25 mouse cellular contexts compared by ENCODE assay signal in genomic region chr2:64133597-64133996, GRCm38 (mm10). TPM values are rescaled to one million over a fixed set of nuclear protein-coding genes. Genes with fewer than 3 reads are reported as not detected.
DNase-seq lines count a peak whose midpoint lies in the region; ATAC-seq and TF ChIP-seq lines count a peak whose summit lies in the region.
"Had no signal": no experiment of that assay in that cellular context is flagged by ENCODE, and none has a peak within 500 bp of the region (broad histone marks: within the 10 kb centered on the region; RNA-seq: fewer than 3 reads in every experiment).

No protein-coding gene starts in this region.

- no peaks in the 10 kb centered on the region for H3K36me3 ChIP-seq in kidney, postnatal 0 days (ENCODE audit: insufficient read depth, low read length)
- no peaks in the 10 kb centered on the region for H3K36me3 ChIP-seq in intestine, embryonic 16.5 days (ENCODE audit: control insufficient read depth, insufficient read depth, low read length)
- H3K36me3 ChIP-seq: embryonic facial prominence, embryonic 12.5 days; embryonic facial prominence, embryonic 15.5 days; hindbrain, embryonic 12.5 days had no signal

- intact Hi-C loops in left cerebral cortex, postnatal 10 days (cut with DNase I) = no loop called here

- 39% methylated on average over 4 of the region's 4 CpGs for WGBS in kidney, postnatal 0 days
- 41% methylated on average over 4 of the region's 4 CpGs for WGBS in intestine, embryonic 16.5 days

- DNase-seq in kidney, adult 9 months = peak; percentile 66
- DNase-seq in kidney, adult 11 months = no peak
- DNase-seq in kidney, postnatal 0 days (ENCODE audit: low spot score) = peak; percentile 12
- no peak for DNase-seq in kidney, adult 18-20 months
- no peak for DNase-seq in left cerebral cortex, postnatal 10 days (ENCODE audit: extremely low spot score in 1 of 2, low spot score in 2 of 2)
- DNase-seq: adrenal gland, adult 2 months; adrenal gland, postnatal 14 days; cerebellum, adult 11 months; cerebellum, adult 2 months; cerebellum, adult 9-11 months; cerebellum, postnatal 25 days; forebrain, postnatal 0 days; gastrocnemius, adult 2 months; gastrocnemius, postnatal 14 days; heart, adult 11 months had no signal

- peak; percentile 54; the same call in 1 of the 2 replicates for ATAC-seq in kidney, postnatal 0 days (replicated peaks; ENCODE audit: low FRiP score, low read depth)
- peak; percentile 77 for ATAC-seq in intestine, embryonic 16.5 days
- ATAC-seq: CD4-positive, CD25-positive, alpha-beta regulatory T cell, adult 4 months; forebrain, embryonic 14.5 days; forebrain, postnatal 0 days had no signal

- H3K4me2 ChIP-seq in kidney, postnatal 0 days (ENCODE audit: low read length) = no peak overlapping the region
- no peak overlapping the region for H3K4me2 ChIP-seq in intestine, embryonic 16.5 days (ENCODE audit: low read depth, low read length)
- H3K4me2 ChIP-seq: embryonic facial prominence, embryonic 12.5 days; embryonic facial prominence, embryonic 15.5 days; heart, embryonic 11.5 days; hindbrain, embryonic 12.5 days had no signal

- no peak overlapping the region for H3K4me3 ChIP-seq in kidney, postnatal 0 days (replicated peaks; ENCODE audit: low read depth, low read length)
- no peak overlapping the region for H3K4me3 ChIP-seq in intestine, embryonic 16.5 days (ENCODE audit: low read length)
- H3K4me3 ChIP-seq: embryonic facial prominence, embryonic 12.5 days; embryonic facial prominence, embryonic 15.5 days; gastrocnemius, adult 2 months; hindbrain, embryonic 12.5 days had no signal

- no peaks in the 10 kb centered on the region for H3K4me1 ChIP-seq in kidney, postnatal 0 days (replicated peaks; ENCODE audit: insufficient read depth, low read length)
- H3K4me1 ChIP-seq in intestine, embryonic 16.5 days (ENCODE audit: control insufficient read depth, insufficient read depth, low read length) = no peaks in the 10 kb centered on the region
- H3K4me1 ChIP-seq: embryonic facial prominence, embryonic 12.5 days; embryonic facial prominence, embryonic 15.5 days; hindbrain, embryonic 12.5 days had no signal

- no peak overlapping the region for H3K9ac ChIP-seq in kidney, postnatal 0 days (ENCODE audit: low read depth, low read length)
- H3K9ac ChIP-seq in intestine, embryonic 16.5 days (ENCODE audit: low read depth, low read length) = no peak overlapping the region
- H3K9ac ChIP-seq: embryonic facial prominence, embryonic 12.5 days; embryonic facial prominence, embryonic 15.5 days; forebrain, postnatal 0 days; hindbrain, embryonic 12.5 days had no signal

- TF ChIP-seq CTCF in kidney, postnatal 0 days (IDR thresholded peaks at IDR 0.05; ENCODE audit: low read depth) = no peak

- H3K27ac ChIP-seq in kidney, postnatal 0 days = no peak overlapping the region
- no peak overlapping the region for H3K27ac ChIP-seq in intestine, embryonic 16.5 days (ENCODE audit: low read length)
- H3K27ac ChIP-seq: embryonic facial prominence, embryonic 12.5 days; embryonic facial prominence, embryonic 15.5 days; gastrocnemius, adult 2 months; hindbrain, embryonic 12.5 days had no signal

- H3K27me3 ChIP-seq in kidney, postnatal 0 days (ENCODE audit: insufficient read depth, low read length) = no peaks in the 10 kb centered on the region
- H3K27me3 ChIP-seq in intestine, embryonic 16.5 days (replicated peaks; ENCODE audit: control insufficient read depth, insufficient read depth, low read length) = no peaks in the 10 kb centered on the region
- H3K27me3 ChIP-seq: embryonic facial prominence, embryonic 12.5 days; embryonic facial prominence, embryonic 15.5 days; hindbrain, embryonic 12.5 days had no signal

- no peaks in the 10 kb centered on the region for H3K9me3 ChIP-seq in kidney, postnatal 0 days (replicated peaks; ENCODE audit: low read length)
- H3K9me3 ChIP-seq in intestine, embryonic 16.5 days (ENCODE audit: control insufficient read depth, low read length) = no peaks in the 10 kb centered on the region
- H3K9me3 ChIP-seq: embryonic facial prominence, embryonic 12.5 days; embryonic facial prominence, embryonic 15.5 days; hindbrain, embryonic 12.5 days had no signal

RNA-seq across cellular contexts. Expression of gene Fign, which starts 35.8 kb away (rescaled TPM):
- 6.1 and 6.7 TPM in 2 replicates for polyA plus RNA-seq in kidney, postnatal 0 days (2015; fragmentation: Nextera tagmentation; extraction: Ambion mirVana)
- 1.6 and 2.5 TPM in 2 replicates for polyA plus RNA-seq in intestine, embryonic 16.5 days (2015; fragmentation: Nextera tagmentation; extraction: Ambion mirVana)
- total RNA-seq in left cerebral cortex, postnatal 10 days (2021) = 1 to 10 TPM; 5.4 to 6.0 TPM
- total RNA-seq: common myeloid progenitor, adult 5-6 weeks; hematopoietic stem cell, adult 5-6 weeks; MEL had no signal

Comparison
In these comparisons a context has a peak if more than half of its experiments do, and no peak if none do; other contexts are left out.
1. DNase-seq: peak in kidney, adult 9 months (single experiment) and kidney, postnatal 0 days (single experiment); none in kidney, adult 11 months (single experiment), kidney, adult 18-20 months (single experiment) and left cerebral cortex, postnatal 10 days (0 of 2).